10 mouse cellular contexts compared by ENCODE assay signal in the genomic region with DNA sequence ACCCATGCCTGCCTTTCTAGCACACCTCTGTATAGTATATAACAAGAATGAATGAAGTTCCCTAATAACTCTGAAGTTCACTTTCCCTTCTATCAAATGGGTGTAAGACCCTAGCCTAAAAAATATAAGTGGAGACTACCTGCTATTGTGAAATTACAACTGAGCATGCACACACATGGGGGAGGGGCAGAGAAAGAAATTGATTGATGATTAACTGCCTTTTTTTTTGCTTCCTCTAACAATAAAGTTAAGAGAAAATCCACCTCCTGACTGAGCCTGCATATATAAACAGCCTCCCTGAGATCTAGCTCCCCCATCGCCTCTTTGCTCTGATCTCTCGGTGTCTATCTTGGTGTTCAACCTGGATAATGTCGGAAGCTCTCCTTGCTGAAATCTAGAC.
DNase-seq lines count a peak whose midpoint lies in the region; ATAC-seq and TF ChIP-seq lines count a peak whose summit lies in the region.
"Had no signal": no experiment of that assay in that cellular context is flagged by ENCODE, and none has a peak within 500 bp of the region (broad histone marks: within the 10 kb centered on the region; RNA-seq: fewer than 3 reads in every experiment).

No protein-coding gene starts in this region.

- intact Hi-C loops in heart, postnatal 36 days (cut with DNase I), result no loop called here

- TF ChIP-seq POLR2A in MEL (IDR thresholded peaks at IDR 0.05; ENCODE audit: control insufficient read depth in 1 of 2, insufficient read depth in 1 of 2, low read depth in 1 of 2, low read length in 2 of 2, poor library complexity in 1 of 2), result no peak

- no peaks in the 10 kb centered on the region for H3K79me2 ChIP-seq in MEL (ENCODE audit: control insufficient read depth, insufficient read depth, low read length, poor library complexity)

- no peak for ATAC-seq in kidney, postnatal 0 days (replicated peaks; ENCODE audit: low FRiP score, low read depth)
- no peak for ATAC-seq in liver, embryonic 13.5 days (ENCODE audit: low read depth)

- no peaks in the 10 kb centered on the region for H3K9me3 ChIP-seq in heart, embryonic 10.5 days
- H3K9me3 ChIP-seq in kidney, postnatal 0 days (replicated peaks; ENCODE audit: low read length), result no peaks in the 10 kb centered on the region
- no peaks in the 10 kb centered on the region for H3K9me3 ChIP-seq in MEL (replicated peaks; ENCODE audit: insufficient read depth, low read length)
- no peaks in the 10 kb centered on the region for H3K9me3 ChIP-seq in liver, embryonic 13.5 days (replicated peaks)

- H3K4me3 ChIP-seq in heart, embryonic 10.5 days, result no peak overlapping the region
- no peak overlapping the region for H3K4me3 ChIP-seq in kidney, postnatal 0 days (replicated peaks; ENCODE audit: low read depth, low read length)
- H3K4me3 ChIP-seq in MEL (ENCODE audit: control insufficient read depth in 1 of 2, insufficient read depth in 1 of 2, low read depth in 2 of 2, low read length in 2 of 2), result peak overlapping the region in 1 of 2 experiments; percentile 26; a peak in 1 of 4 replicates
- H3K4me3 ChIP-seq in liver, embryonic 13.5 days (replicated peaks), result no peak overlapping the region

- no peak for TF ChIP-seq CTCF in kidney, postnatal 0 days (IDR thresholded peaks at IDR 0.05; ENCODE audit: low read depth)
- TF ChIP-seq CTCF in MEL (IDR thresholded peaks at IDR 0.05 in 2 of 3, conservative IDR thresholded peaks at IDR 0.05 in 1 of 3; ENCODE audit: control insufficient read depth in 1 of 3, insufficient read depth in 1 of 3, low read depth in 2 of 3, low read length in 3 of 3, poor library complexity in 1 of 3, severe bottlenecking in 1 of 3), result no peak

- DNase-seq in heart, embryonic 10.5 days (ENCODE audit: low spot score), result no peak
- no peak for DNase-seq in heart, postnatal 36 days
- no peak for DNase-seq in kidney, postnatal 0 days (ENCODE audit: low spot score)
- DNase-seq in kidney, postnatal 14 days, result no peak
- no peak for DNase-seq in MEL (ENCODE audit: low read depth, low spot score)
- no peak for DNase-seq in liver, embryonic 13.5 days
- no peak for DNase-seq in lung, postnatal 10 days
- no peak for DNase-seq in right cerebral cortex, postnatal 14 days
- DNase-seq: adrenal gland, postnatal 14 days; thymus, postnatal 4 days had no signal

- H3K4me2 ChIP-seq in kidney, postnatal 0 days (ENCODE audit: low read length), result no peak overlapping the region
- no peak overlapping the region for H3K4me2 ChIP-seq in liver, embryonic 13.5 days

- 73% methylated on average over 3 of the region's 3 CpGs for WGBS in heart, embryonic 10.5 days
- 81% methylated on average over 3 of the region's 3 CpGs for WGBS in kidney, postnatal 0 days
- 77% methylated on average over 3 of the region's 3 CpGs for WGBS in liver, embryonic 13.5 days (ENCODE audit: insufficient replicate concordance)

- H3K4me1 ChIP-seq in heart, embryonic 10.5 days, result peaks cover 90% of the 10 kb centered on the region
- peaks cover 31% of the 10 kb centered on the region for H3K4me1 ChIP-seq in kidney, postnatal 0 days (replicated peaks; ENCODE audit: insufficient read depth, low read length)
- peaks cover 40 to 59% of the 10 kb centered on the region in 2 experiments for H3K4me1 ChIP-seq in MEL (ENCODE audit: control insufficient read depth in 1 of 2, insufficient read depth in 2 of 2, low read length in 2 of 2)
- H3K4me1 ChIP-seq in liver, embryonic 13.5 days (replicated peaks), result peaks cover 69% of the 10 kb centered on the region

- TF ChIP-seq EP300 in MEL (IDR thresholded peaks at IDR 0.05; ENCODE audit: low read depth in 1 of 2, low read length in 2 of 2), result no peak; a peak in 1 of 4 replicates

- TF ChIP-seq RAD21 in MEL (IDR thresholded peaks at IDR 0.05; ENCODE audit: low read depth, low read length), result no peak

- no peaks in the 10 kb centered on the region for H3K27me3 ChIP-seq in heart, embryonic 10.5 days (ENCODE audit: insufficient read depth, poor library complexity, severe bottlenecking)
- H3K27me3 ChIP-seq in kidney, postnatal 0 days (ENCODE audit: insufficient read depth, low read length), result no peaks in the 10 kb centered on the region
- no peaks in the 10 kb centered on the region for H3K27me3 ChIP-seq in MEL (ENCODE audit: control insufficient read depth in 1 of 2, insufficient read depth in 2 of 2, low read length in 2 of 2)
- H3K27me3 ChIP-seq in liver, embryonic 13.5 days, result no peaks in the 10 kb centered on the region

- no peak overlapping the region for H3K9ac ChIP-seq in kidney, postnatal 0 days (ENCODE audit: low read depth, low read length)
- peak overlapping the region; percentile 67 for H3K9ac ChIP-seq in MEL (ENCODE audit: control insufficient read depth, low read depth, low read length, poor library complexity, severe bottlenecking)
- no peak overlapping the region for H3K9ac ChIP-seq in liver, embryonic 13.5 days

- peaks cover 24% of the 10 kb centered on the region for H3K36me3 ChIP-seq in heart, embryonic 10.5 days
- H3K36me3 ChIP-seq in kidney, postnatal 0 days (ENCODE audit: insufficient read depth, low read length), result peaks cover 12% of the 10 kb centered on the region; the same call in 1 of the 2 replicates
- peaks cover 0 to 50% of the 10 kb centered on the region in 2 experiments; a peak in 2 of 4 replicates for H3K36me3 ChIP-seq in MEL (ENCODE audit: control insufficient read depth in 1 of 2, insufficient read depth in 2 of 2, low read length in 2 of 2)
- H3K36me3 ChIP-seq in liver, embryonic 13.5 days, result peaks cover 5% of the 10 kb centered on the region; the same call in 1 of the 2 replicates

- H3K27ac ChIP-seq in heart, embryonic 10.5 days, result peak overlapping the region; percentile 67
- H3K27ac ChIP-seq in kidney, postnatal 0 days, result peak overlapping the region; percentile 31; the same call in 1 of the 2 replicates
- H3K27ac ChIP-seq in MEL (ENCODE audit: control insufficient read depth, low read depth, low read length), result peak overlapping the region; percentile 90
- H3K27ac ChIP-seq in liver, embryonic 13.5 days, result peak overlapping the region; percentile 29; the same call in 1 of the 2 replicates

TF ChIP-seq in MEL, 35 proteins besides CTCF, POLR2A, EP300 and RAD21:
- TF ChIP-seq ZNF384 (IDR thresholded peaks at IDR 0.05; ENCODE audit: low read depth, low read length) (peak; percentile 54), POLR2AphosphoS2 (IDR thresholded peaks at IDR 0.05; ENCODE audit: low read length) (no peak), MAFK (IDR thresholded peaks at IDR 0.05; ENCODE audit: borderline replicate concordance, low read depth, low read length) (no peak), SIN3A (IDR thresholded peaks at IDR 0.05; ENCODE audit: low read length) (0 out of 2 replicates have a peak, but pooled peaks have one; percentile 15), MYC (IDR thresholded peaks at IDR 0.05; ENCODE audit: low read depth, low read length) (0 out of 2 replicates have a peak, but pooled peaks have one; percentile 8), CHD2 (IDR thresholded peaks at IDR 0.05; ENCODE audit: low read length) (0 out of 2 replicates have a peak, but pooled peaks have one; percentile 20), NRF1 (IDR thresholded peaks at IDR 0.05; ENCODE audit: insufficient read depth, low read depth, low read length, poor library complexity, severe bottlenecking) (0 out of 2 replicates have a peak, but pooled peaks have one; percentile 14), ZC3H11A (IDR thresholded peaks at IDR 0.05; ENCODE audit: low read depth, low read length) (no peak)

Comparison
In these comparisons a context has a peak if more than half of its experiments do, and no peak if none do; other contexts are left out.
1. H3K27ac ChIP-seq: peak in every context shown above with its lines; median percentile 90 in MEL; 67 in heart, embryonic 10.5 days; 31 in kidney, postnatal 0 days; 29 in liver, embryonic 13.5 days.